Mouse (Mus musculus): ENCODE measurements around the gene Zgrf1.
A peak's percentile ranks its signal among the peaks of the same experiment; 100 is the strongest.

The Zgrf1 gene

DNA sequence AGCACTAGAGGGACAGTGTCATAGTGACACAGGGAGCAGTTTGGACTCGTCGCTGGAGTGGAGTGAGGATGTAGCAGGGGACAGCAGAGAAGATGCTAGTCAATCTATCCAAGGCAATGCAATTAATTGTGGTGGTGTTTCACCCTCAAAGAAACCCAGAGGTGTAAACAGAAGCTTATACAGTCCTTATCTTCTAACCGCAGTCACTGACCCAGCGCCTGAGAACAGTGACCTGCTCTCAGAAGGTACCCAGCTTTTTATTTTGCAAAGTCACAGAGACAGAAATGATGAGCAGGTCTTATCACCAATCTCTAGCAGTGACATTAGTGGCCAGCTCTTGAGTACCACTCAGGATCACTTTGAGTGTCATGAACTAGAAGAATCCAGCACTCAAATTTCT is 9.7 kb downstream of the Zgrf1 start:
- no peak for DNase-seq

- no peak for DNase-seq
Measured at GRCm38 (mm10) chr3:127565129-127565528, 11.8 kb downstream of the Zgrf1 start.

DNA sequence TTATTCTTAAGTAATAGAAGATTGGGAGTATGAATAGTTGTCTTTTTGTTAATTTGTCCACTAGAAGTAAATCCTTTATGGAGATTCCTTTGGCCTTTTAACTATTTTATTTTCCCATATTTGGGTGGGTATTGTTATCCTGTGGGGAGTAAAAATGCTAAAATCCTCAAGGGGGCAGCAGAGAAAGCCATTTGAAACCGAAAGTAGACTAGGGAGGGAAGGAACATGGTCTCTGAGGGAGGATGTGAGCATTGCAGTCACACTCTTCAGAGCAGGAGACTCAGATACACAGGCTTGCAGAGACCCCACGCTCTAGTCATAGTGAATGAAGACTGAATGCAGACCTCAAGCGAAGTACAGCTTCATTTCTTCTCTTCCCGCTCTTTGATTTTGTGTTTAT is 19.3 kb downstream of the Zgrf1 start:
- DNase-seq, result peak; percentile 57

- no peak for DNase-seq
Measured at GRCm38 (mm10) chr3:127597136-127597535, 43.8 kb downstream of the Zgrf1 start.

- DNase-seq, result no peak
Measured at GRCm38 (mm10) chr3:127608109-127608508, 54.8 kb downstream of the Zgrf1 start.

GRCm38 (mm10) chr3:127625296-127625695 is 72.0 kb downstream of the Zgrf1 start:
- DNase-seq, result peak; percentile 82

- no peak for DNase-seq
Measured at GRCm38 (mm10) chr3:127625701-127626399, 72.6 kb downstream of the Zgrf1 start.

- DNase-seq, result no peak
Measured at GRCm38 (mm10) chr3:127626524-127626923, 73.2 kb downstream of the Zgrf1 start.

DNA sequence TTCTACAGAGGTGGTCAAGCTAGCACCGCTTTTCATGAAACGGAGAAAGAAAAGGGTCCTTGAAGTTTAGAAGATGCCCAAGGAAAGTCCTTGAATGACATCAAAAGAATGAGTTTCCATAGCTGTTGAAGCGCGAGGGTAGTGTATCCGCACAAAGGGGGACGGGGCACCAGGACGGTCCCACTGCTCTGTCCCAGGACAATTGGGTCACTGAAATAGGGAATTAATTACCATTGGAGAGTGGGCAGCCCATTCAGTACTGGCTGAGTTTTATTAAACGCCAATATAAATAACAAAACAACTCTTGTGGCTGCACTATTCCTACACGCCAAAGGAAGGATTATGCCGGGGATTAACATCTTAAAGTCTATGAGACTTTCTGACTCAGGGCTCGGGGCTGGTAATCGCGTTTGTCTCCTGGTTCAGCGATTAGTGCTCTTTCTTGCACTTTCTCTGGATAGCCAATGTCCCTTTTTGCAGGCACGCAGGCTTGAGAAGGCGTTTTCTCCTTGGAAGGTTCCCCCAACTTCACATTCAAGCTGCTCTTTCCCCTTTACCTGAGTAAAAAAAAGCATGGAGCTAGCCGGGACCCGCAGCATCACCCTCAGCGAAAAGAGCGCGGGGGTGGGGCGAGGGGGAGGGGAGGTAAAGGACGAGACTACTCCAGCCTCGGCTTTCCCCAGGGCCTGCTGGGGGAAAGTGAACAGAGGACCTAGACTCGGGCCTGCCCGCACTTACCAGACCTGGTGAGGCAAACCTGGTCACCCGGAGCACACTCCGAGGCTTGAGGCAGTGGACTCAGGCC is 74.1 kb downstream of the Zgrf1 start:
- no peak for DNase-seq

DNA sequence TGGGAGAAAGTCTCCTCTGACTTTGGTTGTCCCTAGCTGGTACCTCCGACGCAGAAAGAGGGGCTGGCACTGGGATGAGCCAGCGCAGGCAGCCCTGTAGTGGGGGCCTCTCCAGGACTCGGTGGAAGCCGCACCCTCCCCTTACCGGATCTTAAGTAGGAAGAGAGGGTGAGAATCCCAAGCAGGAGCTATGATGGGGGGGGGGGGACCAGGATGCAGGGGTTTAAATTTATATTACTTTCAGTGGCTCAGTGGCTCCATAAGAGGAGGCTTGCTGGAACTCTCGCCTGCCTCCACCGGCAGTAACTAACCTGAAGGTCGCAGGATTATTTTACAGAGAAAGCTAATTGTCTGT is 74.6 kb downstream of the Zgrf1 start:
- no peak for DNase-seq

GRCm38 (mm10) chr3:127628311-127629184 is 75.3 kb downstream of the Zgrf1 start:
- no peak for DNase-seq

DNA sequence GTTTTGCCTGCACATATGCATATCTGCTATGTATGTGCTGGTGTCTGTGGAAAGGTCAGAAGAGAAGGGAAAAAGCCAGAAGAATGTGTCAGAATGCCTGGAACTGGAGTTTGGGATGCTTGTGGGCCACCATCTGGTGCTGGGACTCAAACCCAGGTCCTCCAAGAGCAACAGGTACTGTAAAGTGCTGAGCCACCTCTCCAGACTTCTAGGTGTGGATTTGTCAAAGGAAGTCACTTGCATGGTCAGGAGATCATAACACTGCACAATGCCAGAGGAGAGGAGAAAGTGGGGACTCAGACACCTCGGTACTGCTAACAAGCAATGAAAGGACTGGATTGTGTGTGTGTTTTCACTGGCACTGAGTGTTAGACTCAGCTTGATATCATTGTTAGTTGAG is 76.9 kb downstream of the Zgrf1 start:
- DNase-seq, result no peak

- DNase-seq, result no peak
Measured at GRCm38 (mm10) chr3:127630735-127631372, 77.6 kb downstream of the Zgrf1 start.

DNA sequence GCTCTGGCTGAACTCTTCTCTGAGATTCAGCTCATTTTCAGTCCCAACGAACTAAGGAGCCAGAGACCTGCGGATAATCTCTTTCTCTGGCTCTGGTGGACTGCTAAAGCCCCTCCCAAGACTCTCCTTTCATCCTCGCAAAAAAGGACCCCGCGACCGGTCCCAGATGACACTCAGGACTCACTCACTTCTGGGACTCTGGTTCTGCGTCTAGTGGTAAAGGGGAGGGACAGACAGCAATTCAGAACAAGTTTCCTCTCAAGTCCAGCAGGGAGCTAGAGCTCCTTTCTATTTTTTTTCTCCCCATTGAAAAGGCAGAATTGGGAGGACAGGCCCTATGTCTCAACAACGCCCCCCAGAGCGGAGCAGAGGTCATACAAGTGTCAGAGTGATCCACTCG is 78.3 kb downstream of the Zgrf1 start:
- DNase-seq, result no peak

GRCm38 (mm10) chr3:127632531-127632930 is 79.2 kb downstream of the Zgrf1 start:
- DNase-seq, result no peak

DNA sequence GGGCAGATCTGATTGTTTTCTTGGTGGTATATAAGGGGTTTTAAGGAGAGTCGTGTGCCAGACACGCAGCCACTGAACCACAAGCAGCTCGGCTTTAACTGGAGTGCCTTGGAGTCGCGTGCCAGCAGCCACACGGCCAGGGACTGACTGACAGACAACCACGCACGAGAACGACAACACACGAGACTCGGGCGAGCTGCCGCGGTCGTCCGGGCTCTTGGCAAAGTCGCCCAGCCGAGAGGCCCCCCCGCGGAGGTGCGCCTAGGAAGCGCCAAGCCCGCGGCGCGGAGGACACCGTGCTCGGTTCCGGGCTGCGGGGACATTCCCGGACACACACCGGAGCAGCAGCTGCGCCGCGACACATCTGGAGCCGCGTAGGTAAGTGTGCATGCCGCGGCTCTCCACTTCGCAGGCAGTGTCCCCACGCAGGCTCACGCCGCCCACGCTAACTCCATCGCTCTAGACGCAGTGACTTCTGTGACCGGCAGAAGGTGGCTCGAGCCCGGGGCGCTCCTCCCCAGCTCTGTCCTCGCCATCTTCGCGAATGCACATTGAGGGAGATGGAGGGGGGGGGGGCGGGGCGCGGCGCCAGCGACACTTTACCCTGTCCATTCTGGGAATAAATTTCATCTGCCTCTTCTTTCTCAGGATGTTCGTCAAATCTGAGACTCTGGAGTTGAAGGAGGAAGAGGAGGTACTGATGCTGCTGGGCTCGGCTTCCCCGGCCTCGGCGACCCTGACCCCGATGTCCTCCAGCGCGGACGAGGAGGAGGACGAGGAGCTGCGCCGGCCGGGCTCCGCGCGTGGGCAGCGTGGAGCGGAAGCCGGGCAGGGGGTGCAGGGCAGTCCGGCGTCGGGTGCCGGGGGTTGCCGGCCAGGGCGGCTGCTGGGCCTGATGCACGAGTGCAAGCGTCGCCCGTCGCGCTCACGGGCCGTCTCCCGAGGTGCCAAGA is 80.1 kb downstream of the Zgrf1 start, which contains the start of gene Neurog2:
TSS of gene Neurog2 (plus strand) at position 56 of the 953 bp plus-strand sequence.
- no peak for DNase-seq

GRCm38 (mm10) chr3:127634101-127634983 is 81.1 kb downstream of the Zgrf1 start:
- DNase-seq, result peak; percentile 76

DNA sequence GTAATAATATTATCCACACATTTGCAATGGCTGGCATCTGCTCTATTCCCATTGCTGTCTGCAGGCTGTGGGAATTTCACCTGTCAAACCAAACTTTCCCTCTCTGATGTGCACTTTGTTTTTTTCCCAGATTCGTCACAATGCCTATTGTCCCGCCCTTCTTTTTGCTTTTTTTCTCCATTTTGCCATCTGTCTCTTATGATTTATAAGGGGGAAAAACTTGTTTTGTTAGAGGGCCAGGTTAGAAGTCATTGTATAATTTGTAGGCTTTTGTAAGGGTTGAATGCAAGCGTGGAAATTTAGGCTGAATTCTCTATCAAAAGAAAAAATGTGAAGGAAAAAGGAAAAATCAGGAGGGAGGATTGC is 81.7 kb downstream of the Zgrf1 start:
- no peak for DNase-seq

GRCm38 (mm10) chr3:127639875-127640761 is 86.8 kb downstream of the Zgrf1 start:
- peak; percentile 46 for DNase-seq
